Mouse (Mus musculus): ENCODE results near the gene Ebna1bp2. TPM values are rescaled to one million over a fixed set of nuclear protein-coding genes. Genes with fewer than 3 reads are reported as not detected.
A peak's percentile ranks its signal among the peaks of the same experiment; 100 is the strongest.

Ebna1bp2 gene
- polyA plus RNA-seq, 1 experiment from 2014 or later: 117 TPM

GRCm38 (mm10) chr4:118604065-118604464 is 16.5 kb upstream of the Ebna1bp2 start:
- Histone ChIP-seq H3K36me3 (ENCODE audit: control insufficient read depth, insufficient read depth, low read length) (no peaks in the 10 kb centered on the region), H3K4me1 (ENCODE audit: control insufficient read depth, insufficient read depth, low read length) (no peaks in the 10 kb centered on the region), H3K4me2 (ENCODE audit: low read length) (no peak overlapping the region), H3K9ac (replicated peaks; ENCODE audit: low read length) (no peak overlapping the region), H3K27me3 (ENCODE audit: control insufficient read depth, insufficient read depth, low read length) (no peaks in the 10 kb centered on the region), H3K4me3 (replicated peaks; ENCODE audit: low read depth, low read length) (no peak overlapping the region), H3K27ac (replicated peaks; ENCODE audit: low read depth, low read length) (no peak overlapping the region), H3K9me3 (ENCODE audit: control insufficient read depth, low read length) (no peaks in the 10 kb centered on the region)
- ATAC-seq (ENCODE audit: low FRiP score, low TSS enrichment): no peak
- 83% methylated on average over 4 of the region's 4 CpGs for WGBS
- no peak for DNase-seq

GRCm38 (mm10) chr4:118609836-118610235 is 10.8 kb upstream of the Ebna1bp2 start:
- no peaks in the 10 kb centered on the region for H3K36me3 ChIP-seq (ENCODE audit: control insufficient read depth, insufficient read depth, low read length)
- no peaks in the 10 kb centered on the region for H3K9me3 ChIP-seq (ENCODE audit: control insufficient read depth, low read length)
- H3K27ac ChIP-seq (replicated peaks; ENCODE audit: low read depth, low read length): no peak overlapping the region
- no peak for DNase-seq
- H3K4me3 ChIP-seq (replicated peaks; ENCODE audit: low read depth, low read length): no peak overlapping the region
- H3K4me1 ChIP-seq (ENCODE audit: control insufficient read depth, insufficient read depth, low read length): no peaks in the 10 kb centered on the region
- H3K27me3 ChIP-seq (ENCODE audit: control insufficient read depth, insufficient read depth, low read length): no peaks in the 10 kb centered on the region
- H3K4me2 ChIP-seq (ENCODE audit: low read length): no peak overlapping the region
- WGBS: 78% methylated on average over 3 of the region's 3 CpGs
- no peak overlapping the region for H3K9ac ChIP-seq (replicated peaks; ENCODE audit: low read length)
- no peak for ATAC-seq (ENCODE audit: low FRiP score, low TSS enrichment)

- Histone ChIP-seq H3K4me3 (replicated peaks; ENCODE audit: low read depth, low read length) (no peak overlapping the region), H3K36me3 (ENCODE audit: control insufficient read depth, insufficient read depth, low read length) (no peaks in the 10 kb centered on the region), H3K27me3 (ENCODE audit: control insufficient read depth, insufficient read depth, low read length) (no peaks in the 10 kb centered on the region), H3K4me2 (ENCODE audit: low read length) (no peak overlapping the region), H3K4me1 (ENCODE audit: control insufficient read depth, insufficient read depth, low read length) (no peaks in the 10 kb centered on the region), H3K9me3 (ENCODE audit: control insufficient read depth, low read length) (no peaks in the 10 kb centered on the region; the same call in 1 of the 2 replicates), H3K9ac (replicated peaks; ENCODE audit: low read length) (no peak overlapping the region), H3K27ac (replicated peaks; ENCODE audit: low read depth, low read length) (no peak overlapping the region)
- 21% methylated on average over 11 of the region's 11 CpGs for WGBS
- ATAC-seq (ENCODE audit: low FRiP score, low TSS enrichment): no peak
- peak; percentile 21 for DNase-seq
These were observed 8.0 kb upstream of the Ebna1bp2 start for GRCm38 (mm10) chr4:118612619-118613018.

- DNase-seq (peak; percentile 4), ATAC-seq (ENCODE audit: low FRiP score, low TSS enrichment) (no peak)
- Histone ChIP-seq H3K27ac (replicated peaks; ENCODE audit: low read depth, low read length) (no peak overlapping the region), H3K4me1 (ENCODE audit: control insufficient read depth, insufficient read depth, low read length) (no peaks in the 10 kb centered on the region), H3K9ac (replicated peaks; ENCODE audit: low read length) (no peak overlapping the region), H3K36me3 (ENCODE audit: control insufficient read depth, insufficient read depth, low read length) (no peaks in the 10 kb centered on the region), H3K4me2 (ENCODE audit: low read length) (no peak overlapping the region), H3K27me3 (ENCODE audit: control insufficient read depth, insufficient read depth, low read length) (no peaks in the 10 kb centered on the region), H3K4me3 (replicated peaks; ENCODE audit: low read depth, low read length) (no peak overlapping the region), H3K9me3 (ENCODE audit: control insufficient read depth, low read length) (peaks cover 4% of the 10 kb centered on the region)
- 84% methylated on average over 11 of the region's 11 CpGs for WGBS
These were observed 5.2 kb upstream of the Ebna1bp2 start for GRCm38 (mm10) chr4:118615412-118615811.

- DNase-seq (no peak), ATAC-seq (ENCODE audit: low FRiP score, low TSS enrichment) (peak; percentile 65)
- peak overlapping the region; percentile 66 for H3K4me3 ChIP-seq (replicated peaks; ENCODE audit: low read depth, low read length)
- no peak overlapping the region; the same call in 1 of the 2 replicates for H3K27ac ChIP-seq (replicated peaks; ENCODE audit: low read depth, low read length)
- H3K4me1 ChIP-seq (ENCODE audit: control insufficient read depth, insufficient read depth, low read length): peaks cover 6% of the 10 kb centered on the region
- peak overlapping the region; percentile 60 for H3K9ac ChIP-seq (replicated peaks; ENCODE audit: low read length)
- H3K27me3 ChIP-seq (ENCODE audit: control insufficient read depth, insufficient read depth, low read length): no peaks in the 10 kb centered on the region
- peaks cover 30% of the 10 kb centered on the region for H3K36me3 ChIP-seq (ENCODE audit: control insufficient read depth, insufficient read depth, low read length)
- peak overlapping the region; percentile 81 for H3K4me2 ChIP-seq (ENCODE audit: low read length)
- peaks cover 4% of the 10 kb centered on the region for H3K9me3 ChIP-seq (ENCODE audit: control insufficient read depth, low read length)
- under 1% methylated on average over 23 of the region's 23 CpGs for WGBS
These were observed 345 bp downstream of the Ebna1bp2 start for GRCm38 (mm10) chr4:118620967-118621320.

GRCm38 (mm10) chr4:118621781-118622180 is 1.2 kb downstream of the Ebna1bp2 start:
- no peak for ATAC-seq (ENCODE audit: low FRiP score, low TSS enrichment)
- Histone ChIP-seq H3K27ac (replicated peaks; ENCODE audit: low read depth, low read length) (no peak overlapping the region), H3K36me3 (ENCODE audit: control insufficient read depth, insufficient read depth, low read length) (peaks cover 38% of the 10 kb centered on the region), H3K9ac (replicated peaks; ENCODE audit: low read length) (peak overlapping the region; percentile 60), H3K4me1 (ENCODE audit: control insufficient read depth, insufficient read depth, low read length) (peaks cover 6% of the 10 kb centered on the region), H3K4me2 (ENCODE audit: low read length) (peak overlapping the region; percentile 81), H3K4me3 (replicated peaks; ENCODE audit: low read depth, low read length) (peak overlapping the region; percentile 66), H3K9me3 (ENCODE audit: control insufficient read depth, low read length) (peaks cover 4% of the 10 kb centered on the region), H3K27me3 (ENCODE audit: control insufficient read depth, insufficient read depth, low read length) (no peaks in the 10 kb centered on the region)
- no peak for DNase-seq
- WGBS: 90% methylated on average over 9 of the region's 9 CpGs

- DNase-seq: no peak
- 80% methylated on average over 5 of the region's 5 CpGs for WGBS
- Histone ChIP-seq H3K27ac (replicated peaks; ENCODE audit: low read depth, low read length) (no peak overlapping the region), H3K36me3 (ENCODE audit: control insufficient read depth, insufficient read depth, low read length) (peaks cover 72% of the 10 kb centered on the region), H3K9ac (replicated peaks; ENCODE audit: low read length) (no peak overlapping the region), H3K4me3 (replicated peaks; ENCODE audit: low read depth, low read length) (no peak overlapping the region), H3K9me3 (ENCODE audit: control insufficient read depth, low read length) (no peaks in the 10 kb centered on the region), H3K4me1 (ENCODE audit: control insufficient read depth, insufficient read depth, low read length) (no peaks in the 10 kb centered on the region), H3K27me3 (ENCODE audit: control insufficient read depth, insufficient read depth, low read length) (no peaks in the 10 kb centered on the region), H3K4me2 (ENCODE audit: low read length) (no peak overlapping the region)
- no peak for ATAC-seq (ENCODE audit: low FRiP score, low TSS enrichment)
These were observed 9.7 kb downstream of the Ebna1bp2 start for GRCm38 (mm10) chr4:118630261-118630660.

GRCm38 (mm10) chr4:118642346-118643190 is 22.0 kb downstream of the Ebna1bp2 start:
- DNase-seq: peak; percentile 61
- WGBS: 46% methylated on average over 20 of the region's 20 CpGs
- H3K36me3 ChIP-seq (ENCODE audit: control insufficient read depth, insufficient read depth, low read length): no peaks in the 10 kb centered on the region
- no peaks in the 10 kb centered on the region for H3K9me3 ChIP-seq (ENCODE audit: control insufficient read depth, low read length)
- no peak for ATAC-seq (ENCODE audit: low FRiP score, low TSS enrichment)
- no peak overlapping the region for H3K27ac ChIP-seq (replicated peaks; ENCODE audit: low read depth, low read length)
- H3K27me3 ChIP-seq (ENCODE audit: control insufficient read depth, insufficient read depth, low read length): no peaks in the 10 kb centered on the region
- no peak overlapping the region for H3K4me3 ChIP-seq (replicated peaks; ENCODE audit: low read depth, low read length)
- no peaks in the 10 kb centered on the region for H3K4me1 ChIP-seq (ENCODE audit: control insufficient read depth, insufficient read depth, low read length)
- no peak overlapping the region for H3K4me2 ChIP-seq (ENCODE audit: low read length)
- H3K9ac ChIP-seq (replicated peaks; ENCODE audit: low read length): no peak overlapping the region

GRCm38 (mm10) chr4:118645234-118645633 is 24.6 kb downstream of the Ebna1bp2 start:
- no peak overlapping the region for H3K4me3 ChIP-seq (replicated peaks; ENCODE audit: low read depth, low read length)
- ATAC-seq (ENCODE audit: low FRiP score, low TSS enrichment): no peak
- DNase-seq: peak; percentile 71
- no peak overlapping the region for H3K9ac ChIP-seq (replicated peaks; ENCODE audit: low read length)
- no peaks in the 10 kb centered on the region for H3K27me3 ChIP-seq (ENCODE audit: control insufficient read depth, insufficient read depth, low read length)
- H3K4me2 ChIP-seq (ENCODE audit: low read length): no peak overlapping the region
- no peaks in the 10 kb centered on the region for H3K36me3 ChIP-seq (ENCODE audit: control insufficient read depth, insufficient read depth, low read length)
- H3K4me1 ChIP-seq (ENCODE audit: control insufficient read depth, insufficient read depth, low read length): no peaks in the 10 kb centered on the region
- 9% methylated on average over 2 of the region's 2 CpGs for WGBS
- H3K27ac ChIP-seq (replicated peaks; ENCODE audit: low read depth, low read length): no peak overlapping the region
- no peaks in the 10 kb centered on the region for H3K9me3 ChIP-seq (ENCODE audit: control insufficient read depth, low read length)
